Mouse (Mus musculus): ENCODE results near the gene 1700123O20Rik.

- TF ChIP-seq EP300 (IDR thresholded peaks at IDR 0.05) (no peak), CTCF (IDR thresholded peaks at IDR 0.05) (no peak)
Measured at GRCm38 (mm10) chr14:54695042-54695441, 9.0 kb downstream of the 1700123O20Rik start.

All from lung, postnatal 0 days (tissue).